Mouse (Mus musculus) heart, adult 9 months (tissue): ENCODE measurements around the gene Zc3h7b.
A peak's percentile ranks its signal among the peaks of the same experiment; 100 is the strongest.

Experiments used
- DNase-seq, 2 experiments: peaks; one replicate each; pipeline ENCODE4 v3.0.0; 2022; ENCODE audit warnings: low spot score in 2 of 2

The Zc3h7b gene

DNA sequence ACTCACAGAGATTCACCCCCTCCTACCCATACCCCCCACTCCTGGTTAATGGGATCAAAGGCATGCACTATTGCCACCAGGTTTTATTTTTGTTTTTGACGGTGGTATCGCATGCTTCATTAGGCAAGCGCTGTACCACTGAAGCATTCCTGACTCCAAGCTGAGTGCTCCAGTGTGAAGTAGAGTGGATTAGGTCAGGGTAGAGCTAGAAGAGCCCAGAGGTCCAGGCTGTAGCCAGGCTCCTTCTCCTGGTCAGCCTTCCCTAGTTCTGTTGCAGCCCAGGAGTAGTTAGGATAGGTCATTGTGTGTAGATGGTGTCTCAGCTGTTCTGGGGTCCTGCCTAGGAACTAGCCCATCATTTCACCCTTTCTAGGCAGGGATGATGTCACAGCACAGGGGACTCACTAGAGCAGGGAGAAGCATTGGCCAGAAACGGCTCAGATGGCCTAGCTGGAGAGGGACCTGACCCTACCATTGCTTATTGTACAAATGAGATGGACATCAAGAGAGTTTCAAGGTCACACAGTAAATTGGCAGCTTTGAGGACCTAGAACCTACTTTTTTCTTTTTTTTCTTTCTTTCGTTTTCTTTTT lies 100.3 kb downstream of the Zc3h7b start:
- DNase-seq: no peak

- peak; percentile 80 for DNase-seq
Measured at GRCm38 (mm10) chr15:81845724-81846123, 100.9 kb downstream of the Zc3h7b start.
